Mouse (Mus musculus) ES-Bruce4 (cell line): Measurements from ENCODE around the gene Gm49322. TPM values are rescaled to one million over a fixed set of nuclear protein-coding genes. Genes with fewer than 3 reads are reported as not detected.
A peak's percentile ranks its signal among the peaks of the same experiment; 100 is the strongest.

Experiments used
- H3K27ac ChIP-seq: 2 replicates; pipeline ENCODE4 v1.5.1; 2012; ENCODE audit warnings: low read length, inconsistent platforms; ENCODE audit not compliant: insufficient read depth
- H3K27me3 ChIP-seq: 2 replicates; pipeline ENCODE4 v1.6.1; 2012; ENCODE audit warnings: mild to moderate bottlenecking, low read length, inconsistent platforms; ENCODE audit not compliant: control insufficient read depth, poor library complexity, insufficient read depth, severe bottlenecking
- H3K36me3 ChIP-seq: 2 replicates; pipeline ENCODE4 v1.6.1; 2012; ENCODE audit warnings: inconsistent platforms, mild to moderate bottlenecking, low read length, moderate library complexity; ENCODE audit not compliant: control insufficient read depth, poor library complexity, insufficient read depth, severe bottlenecking
- H3K4me1 ChIP-seq: one replicate; pipeline ENCODE4 v1.8.1; 2011; ENCODE audit warnings: low read length; ENCODE audit not compliant: control insufficient read depth, insufficient read depth
- H3K4me3 ChIP-seq: 2 replicates; pipeline ENCODE4 v1.5.1; 2011; ENCODE audit warnings: low read depth, mild to moderate bottlenecking, low read length
- H3K9ac ChIP-seq: 2 replicates; pipeline ENCODE4 v1.6.1; 2012; ENCODE audit warnings: low read depth, mild to moderate bottlenecking, inconsistent platforms; ENCODE audit not compliant: poor library complexity, severe bottlenecking
- H3K9me3 ChIP-seq: replicated peaks from 2 replicates; pipeline ENCODE4 v1.6.1; 2012; ENCODE audit warnings: mild to moderate bottlenecking, low read length, inconsistent platforms; ENCODE audit not compliant: control insufficient read depth, poor library complexity, insufficient read depth, severe bottlenecking
- CTCF ChIP-seq: IDR thresholded peaks from one replicate; pipeline ENCODE4 v1.8.1; 2011; ENCODE audit warnings: low read depth, low read length
- EP300 ChIP-seq: IDR thresholded peaks from 2 replicates; pipeline ENCODE4 v1.6.1; 2011; ENCODE audit warnings: low read depth, low read length; ENCODE audit not compliant: insufficient read depth
- POLR2A ChIP-seq: IDR thresholded peaks from one replicate; pipeline ENCODE4 v1.8.1; 2011; ENCODE audit warnings: low read length; ENCODE audit not compliant: insufficient read depth
- polyA plus RNA-seq: library from polyadenylated mRNA; stranded (reverse); fragments of >200 nt; gene quantifications from 2 replicates; pipeline ENCODE4 v1.2.4, GENCODE M21; 2011; ENCODE audit warnings: low read depth; ENCODE audit not compliant: missing spikeins, insufficient read depth, insufficient read length

The Gm49322 gene
- polyA plus RNA-seq, 1 experiment = 2.4 TPM

DNA sequence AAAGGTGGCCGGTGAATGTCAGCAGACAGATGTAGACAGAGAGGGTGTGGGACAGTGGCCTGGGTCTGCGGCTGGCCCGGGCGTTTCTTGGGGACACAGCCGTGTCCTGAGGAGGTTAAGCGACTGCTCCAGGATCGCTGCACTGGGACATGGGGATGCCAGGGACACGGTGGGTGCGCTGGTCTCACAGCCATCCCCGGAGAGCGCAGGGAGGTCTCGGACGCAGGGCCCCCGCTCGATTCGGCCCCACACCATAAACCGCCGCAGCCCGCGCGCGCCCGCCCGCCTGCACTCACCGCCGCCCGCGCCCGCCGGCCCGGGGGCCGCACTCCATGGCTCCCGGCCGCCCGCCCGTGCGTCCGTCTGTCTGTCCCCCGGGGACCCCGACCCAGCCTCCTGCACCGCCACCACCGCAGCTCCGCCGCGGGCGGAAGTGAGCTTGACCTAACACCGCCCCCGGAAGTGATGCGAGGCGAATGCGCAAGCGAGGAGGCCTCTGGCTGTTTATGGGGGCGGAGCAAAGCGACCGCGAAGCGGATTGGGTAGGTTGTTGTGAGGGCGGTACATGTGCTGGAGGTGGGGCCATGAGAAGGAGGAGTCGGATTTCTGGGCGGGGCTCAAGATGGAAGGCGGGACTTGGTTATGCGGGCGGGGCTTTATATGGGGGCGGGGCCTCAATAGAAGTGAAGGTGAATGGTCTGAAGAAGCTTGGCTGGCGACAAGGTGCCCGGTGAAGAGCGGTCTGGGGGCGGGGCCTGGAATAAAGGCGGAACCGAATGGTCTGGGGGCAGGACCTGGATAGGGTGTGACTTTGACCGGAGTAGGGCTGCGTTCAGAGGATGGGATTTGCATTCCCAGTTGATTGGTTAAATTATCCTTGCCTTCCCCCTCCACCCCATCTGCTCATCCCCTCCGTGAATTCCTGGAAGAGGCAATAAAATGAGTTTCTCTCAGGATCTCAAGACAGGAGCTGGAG, 15.7 kb upstream of the Gm49322 start, which contains the start of gene Abhd17a:
Gene Abhd17a, minus strand, starts transcription at position 463 of the 976 bp plus-strand sequence.
- Histone ChIP-seq H3K4me1 (peaks cover 6% of the 10 kb centered on the region), H3K9ac (peak within 1 kb of the TSS; percentile 79), H3K27ac (peak within 1 kb of the TSS; percentile 94), H3K4me3 (peak within 1 kb of the TSS; percentile 93), H3K36me3 (no peaks in the 10 kb centered on the region), H3K27me3 (no peaks in the 10 kb centered on the region), H3K9me3 (no peaks in the 10 kb centered on the region)
- TF ChIP-seq CTCF (no peak), EP300 (no peak), POLR2A (peak; percentile 87)

DNA sequence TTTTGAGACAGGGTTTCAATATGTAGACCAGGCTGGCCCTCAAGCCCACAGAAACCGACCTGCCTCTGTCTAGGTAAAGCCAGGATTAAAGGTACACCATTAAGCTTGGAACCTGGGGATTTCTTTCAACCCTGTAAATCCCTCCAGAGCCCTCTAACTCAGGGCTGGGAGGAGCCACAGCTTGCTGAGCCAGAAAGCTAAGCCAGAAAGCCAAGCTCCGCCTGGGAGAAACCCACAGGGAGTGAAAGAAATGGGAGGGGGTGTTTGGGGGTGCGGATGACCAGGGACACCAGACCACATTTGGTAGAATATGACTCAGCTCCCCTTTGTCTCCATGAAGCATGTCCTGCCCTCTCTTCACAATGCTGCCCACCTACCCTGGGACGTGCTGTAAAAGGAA, 9.5 kb upstream of the Gm49322 start:
- Histone ChIP-seq H3K36me3 (no peaks in the 10 kb centered on the region), H3K27me3 (no peaks in the 10 kb centered on the region), H3K9ac (no peak overlapping the region), H3K27ac (no peak overlapping the region; the same call in 1 of the 2 replicates), H3K4me1 (peaks cover 2% of the 10 kb centered on the region), H3K9me3 (no peaks in the 10 kb centered on the region), H3K4me3 (no peak overlapping the region)
- TF ChIP-seq POLR2A = no peak
- no peak for TF ChIP-seq EP300
- no peak for TF ChIP-seq CTCF

DNA sequence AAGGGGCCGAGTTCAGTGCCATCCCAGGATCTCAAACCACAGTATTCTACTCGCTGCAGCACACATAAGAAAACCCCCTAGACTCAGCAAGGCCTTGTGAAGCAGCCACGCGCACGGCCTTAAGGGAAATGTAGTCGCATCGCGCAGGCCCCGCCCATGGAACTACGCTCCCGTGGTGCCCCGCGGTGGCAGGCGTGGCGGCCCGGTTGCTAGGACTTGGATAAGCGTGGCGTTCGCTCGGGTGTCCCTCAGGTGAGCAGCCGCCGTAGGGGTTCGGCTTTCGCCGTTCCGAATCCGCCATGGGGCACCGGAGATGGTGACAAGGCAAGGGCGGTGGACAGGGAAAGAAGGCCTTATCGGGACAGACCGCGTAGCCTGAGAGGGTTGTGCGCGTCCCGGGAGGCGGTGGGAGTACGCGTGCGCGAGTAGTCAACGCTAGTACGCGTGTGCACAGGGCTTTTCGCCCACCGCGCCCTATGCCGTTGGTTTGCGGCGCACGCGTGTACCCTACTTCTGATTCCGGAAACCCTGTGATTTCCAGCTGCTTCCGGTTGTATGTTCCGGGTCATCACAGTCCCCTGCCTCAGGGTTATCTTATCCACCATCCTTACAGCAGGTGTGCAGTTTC, 3.0 kb upstream of the Gm49322 start, which contains the start of the genes Scamp4 and Adat3:
Gene Scamp4, plus strand, starts transcription at position 175 of the 628 bp plus-strand sequence.
Gene Adat3, plus strand, starts transcription at position 183 of the 628 bp plus-strand sequence.
- Histone ChIP-seq H3K27me3 (no peaks in the 10 kb centered on the region), H3K4me3 (peak within 1 kb of the TSS; percentile 79), H3K27ac (peak within 1 kb of the TSS; percentile 19), H3K9me3 (no peaks in the 10 kb centered on the region), H3K36me3 (no peaks in the 10 kb centered on the region), H3K4me1 (peaks cover 8% of the 10 kb centered on the region), H3K9ac (peak within 1 kb of the TSS; percentile 32)
- TF ChIP-seq CTCF (no peak), POLR2A (no peak), EP300 (no peak)

DNA sequence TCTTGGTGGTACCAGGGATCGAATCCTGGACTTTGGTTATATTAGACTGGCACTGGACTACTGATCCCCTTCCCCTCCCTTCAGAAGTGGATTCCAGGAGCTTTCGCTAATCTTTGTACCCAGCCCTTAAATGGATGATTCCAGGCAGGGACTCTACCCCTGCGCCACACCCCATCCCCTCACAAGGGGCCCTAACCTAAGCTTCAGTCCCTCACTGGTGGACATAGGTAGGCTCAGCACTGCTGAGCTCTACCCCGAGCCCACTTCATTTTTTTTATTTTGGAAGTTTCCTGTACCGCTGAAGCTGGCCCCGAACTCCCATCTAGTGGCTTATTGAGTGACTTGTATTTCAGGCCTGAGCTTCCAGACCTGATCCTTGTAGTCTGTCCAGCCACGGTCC, 2.5 kb upstream of the Gm49322 start:
- TF ChIP-seq CTCF (no peak), EP300 (no peak), POLR2A (no peak)
- H3K4me1 ChIP-seq = peaks cover 8% of the 10 kb centered on the region
- H3K4me3 ChIP-seq = peak overlapping the region; percentile 79
- no peaks in the 10 kb centered on the region for H3K9me3 ChIP-seq
- peak overlapping the region; percentile 19; the same call in 1 of the 2 replicates for H3K27ac ChIP-seq
- H3K36me3 ChIP-seq = no peaks in the 10 kb centered on the region
- no peaks in the 10 kb centered on the region for H3K27me3 ChIP-seq
- H3K9ac ChIP-seq = peak overlapping the region; percentile 32

DNA sequence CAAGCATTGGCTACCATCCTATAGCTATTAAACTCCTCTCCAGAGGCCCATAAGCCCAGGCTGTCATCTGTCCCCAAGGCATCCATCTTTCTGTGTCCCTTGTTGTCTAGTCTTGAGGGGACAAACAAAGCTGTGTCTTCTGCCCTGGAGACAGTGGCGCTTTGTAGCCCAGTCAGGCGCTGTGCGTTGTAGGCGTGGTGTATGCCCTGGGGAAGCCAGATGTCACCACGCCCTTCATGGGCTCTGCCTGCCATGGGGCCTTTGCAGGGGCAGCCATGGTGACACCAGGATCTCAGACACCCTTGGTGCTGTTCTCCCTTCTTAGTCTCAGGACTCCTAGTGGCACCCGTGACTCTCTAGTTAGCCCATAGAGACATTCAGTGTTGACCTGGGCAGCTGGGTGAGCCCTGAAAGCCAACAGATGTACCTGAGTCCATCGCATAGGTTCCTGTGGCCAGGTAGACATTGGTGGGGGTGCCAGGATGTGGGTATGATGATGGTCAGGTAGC, 1.8 kb upstream of the Gm49322 start:
- TF ChIP-seq EP300 (no peak), CTCF (no peak), POLR2A (no peak)
- Histone ChIP-seq H3K36me3 (no peaks in the 10 kb centered on the region), H3K27ac (no peak overlapping the region), H3K27me3 (no peaks in the 10 kb centered on the region), H3K9me3 (no peaks in the 10 kb centered on the region), H3K4me3 (no peak overlapping the region), H3K9ac (peak overlapping the region; percentile 32; the same call in 1 of the 2 replicates), H3K4me1 (peaks cover 8% of the 10 kb centered on the region)
